Mouse (Mus musculus) 3T3-L1 (cell line): ENCODE results near the gene Gm266.

ENCODE experiments used
- DNase-seq: peaks from one replicate; pipeline ENCODE4 v3.0.0-alpha.2; 2015; ENCODE audit warnings: low read depth, low spot score

The Gm266 gene

DNA sequence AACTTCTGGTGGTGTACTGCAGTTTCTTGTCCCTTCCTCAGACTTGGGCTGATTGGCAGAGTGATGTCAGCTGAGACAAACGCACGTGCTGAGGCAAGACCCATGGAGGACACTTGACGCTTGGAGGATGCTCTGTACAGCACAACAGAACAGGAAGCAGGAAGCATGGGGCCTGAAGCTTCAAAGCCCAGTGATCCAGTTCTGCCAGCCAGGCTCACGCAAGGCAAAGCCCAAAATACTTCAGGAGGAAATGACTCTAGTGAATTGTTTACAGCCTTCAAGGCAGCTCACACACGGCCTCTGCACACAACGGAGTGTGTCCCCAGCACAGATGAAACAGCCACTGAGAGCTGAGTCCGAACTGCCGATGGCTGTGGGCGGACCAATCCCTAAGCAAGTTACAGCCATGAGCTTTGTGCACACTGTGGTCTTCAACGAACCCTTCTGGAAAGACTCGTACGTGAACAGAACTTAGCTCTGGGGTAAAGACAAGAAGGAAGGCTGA, 17.5 kb upstream of the Gm266 start:
- no peak for DNase-seq

DNA sequence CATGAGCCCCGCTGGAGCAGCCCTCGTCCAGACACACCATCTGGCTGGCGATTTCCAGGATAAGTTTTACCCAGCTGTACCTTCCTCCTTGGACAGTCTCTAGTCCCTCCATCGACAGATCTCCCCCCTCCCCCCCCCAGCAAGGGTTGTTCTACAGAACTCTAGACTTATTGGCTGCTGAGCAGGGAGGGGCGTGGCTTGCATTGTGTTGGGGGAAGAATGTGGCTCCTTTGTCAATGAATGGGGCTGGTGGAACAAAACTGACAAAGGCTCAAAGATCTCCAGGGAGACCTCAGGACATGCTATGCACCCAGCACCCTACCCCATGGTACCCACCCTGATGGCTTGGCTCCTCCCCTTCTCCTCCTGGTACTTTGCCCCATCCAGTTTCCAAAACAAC, 15.1 kb upstream of the Gm266 start:
- no peak for DNase-seq

DNA sequence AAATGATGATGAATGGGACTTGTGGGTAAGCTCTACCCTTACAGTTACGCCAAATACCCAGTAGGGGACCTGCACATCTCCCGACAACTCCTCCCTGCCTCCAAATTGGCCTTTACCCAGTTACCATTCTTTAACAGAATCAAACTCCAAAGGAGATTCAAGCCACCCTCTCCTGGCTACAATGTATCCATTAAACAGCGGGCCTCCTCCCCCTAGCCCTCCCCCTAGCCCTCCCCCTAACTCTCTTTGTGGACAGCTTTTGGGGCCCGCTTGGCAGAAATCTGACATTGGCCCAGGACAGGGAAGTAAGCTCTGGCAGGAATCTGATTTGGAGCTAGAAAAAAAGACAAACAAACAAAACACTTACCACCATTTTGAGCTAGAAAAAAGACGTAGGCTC, 14.0 kb upstream of the Gm266 start:
- DNase-seq: no peak

DNA sequence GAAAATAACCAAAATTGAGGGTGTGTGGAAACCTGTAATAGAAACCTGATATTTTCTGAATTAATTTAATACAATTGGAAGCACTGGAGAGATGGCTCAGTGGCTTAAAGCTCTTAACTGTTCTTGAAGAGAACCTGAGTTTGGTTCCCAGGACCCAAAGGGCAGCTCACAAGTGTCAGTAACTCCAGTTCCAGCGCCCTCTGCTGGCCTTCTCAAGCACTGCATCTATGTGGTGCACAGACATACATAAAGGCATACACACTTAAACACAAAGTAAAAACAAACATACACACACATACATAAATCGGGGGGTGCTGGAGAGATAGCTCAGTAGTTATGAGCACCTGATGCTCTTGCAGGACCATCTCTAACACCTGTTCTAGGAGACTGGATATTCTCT, 11.5 kb upstream of the Gm266 start:
- DNase-seq: peak; percentile 27

DNA sequence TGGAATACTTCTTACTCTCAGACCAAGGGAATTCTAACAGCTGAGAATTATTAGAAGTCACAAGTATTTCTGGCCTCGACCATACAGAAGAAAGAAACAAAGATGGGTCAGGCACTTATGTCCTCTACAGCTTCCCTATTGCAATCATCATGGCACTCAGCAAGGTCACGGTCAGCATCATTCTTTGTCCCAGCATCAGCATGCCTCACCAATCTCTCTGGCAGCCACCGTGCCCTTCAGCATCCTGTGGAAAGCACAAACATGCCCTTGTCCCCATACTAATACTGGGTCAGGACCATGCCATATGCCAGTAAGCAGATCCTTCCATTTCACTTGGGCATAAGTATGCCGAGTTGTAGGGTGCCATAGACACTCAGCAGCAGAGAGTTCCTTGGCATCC, 9.3 kb upstream of the Gm266 start:
- no peak for DNase-seq

DNA sequence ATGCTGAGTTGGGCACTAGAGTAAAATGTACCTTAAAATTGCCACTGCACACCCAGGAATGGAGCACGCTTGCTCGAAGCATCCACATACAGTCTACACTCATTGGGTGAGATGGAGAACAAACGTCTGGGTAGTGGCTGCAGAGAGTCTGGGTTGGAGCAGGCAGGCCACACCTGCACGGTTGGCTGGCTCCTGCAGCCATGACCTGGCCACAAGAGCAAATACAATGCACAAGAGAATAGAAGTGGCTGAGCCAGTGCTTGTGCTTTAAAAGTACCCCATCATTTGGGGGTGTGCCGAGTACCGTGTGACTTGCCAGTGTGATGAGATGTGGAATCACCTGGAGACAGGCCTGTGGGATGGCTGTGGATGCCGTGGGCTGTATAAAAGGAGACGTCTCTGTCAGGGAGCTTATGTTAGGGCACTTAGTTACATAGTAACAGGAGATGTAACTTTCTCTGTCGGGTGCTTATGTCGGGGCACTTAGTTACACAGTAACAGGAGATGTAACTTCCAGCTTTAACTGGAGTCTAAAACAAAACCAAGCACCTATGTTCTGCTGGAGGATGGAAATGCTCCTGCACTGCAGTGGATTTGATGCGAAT, 3.7 kb upstream of the Gm266 start:
- DNase-seq: no peak

DNA sequence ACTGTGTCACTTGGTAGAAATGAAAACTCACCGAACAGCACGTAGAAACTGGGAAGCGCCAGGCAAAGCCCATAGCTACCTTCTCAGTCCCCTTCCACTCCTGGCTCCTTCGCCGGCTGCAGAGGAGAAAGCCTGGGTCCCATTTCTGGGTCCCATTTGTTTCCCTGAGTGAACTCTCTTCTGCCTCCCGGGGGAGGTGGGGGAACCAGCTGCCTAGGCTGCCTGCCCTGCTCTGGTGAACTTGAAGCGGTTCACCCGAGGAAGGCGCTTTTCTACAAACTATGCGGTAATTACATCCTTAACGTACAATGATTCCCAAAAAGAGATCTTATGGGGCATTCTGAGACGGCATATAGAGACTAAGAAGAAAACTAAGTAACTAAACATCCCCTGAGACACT, 832 bp upstream of the Gm266 start:
- no peak for DNase-seq

DNA sequence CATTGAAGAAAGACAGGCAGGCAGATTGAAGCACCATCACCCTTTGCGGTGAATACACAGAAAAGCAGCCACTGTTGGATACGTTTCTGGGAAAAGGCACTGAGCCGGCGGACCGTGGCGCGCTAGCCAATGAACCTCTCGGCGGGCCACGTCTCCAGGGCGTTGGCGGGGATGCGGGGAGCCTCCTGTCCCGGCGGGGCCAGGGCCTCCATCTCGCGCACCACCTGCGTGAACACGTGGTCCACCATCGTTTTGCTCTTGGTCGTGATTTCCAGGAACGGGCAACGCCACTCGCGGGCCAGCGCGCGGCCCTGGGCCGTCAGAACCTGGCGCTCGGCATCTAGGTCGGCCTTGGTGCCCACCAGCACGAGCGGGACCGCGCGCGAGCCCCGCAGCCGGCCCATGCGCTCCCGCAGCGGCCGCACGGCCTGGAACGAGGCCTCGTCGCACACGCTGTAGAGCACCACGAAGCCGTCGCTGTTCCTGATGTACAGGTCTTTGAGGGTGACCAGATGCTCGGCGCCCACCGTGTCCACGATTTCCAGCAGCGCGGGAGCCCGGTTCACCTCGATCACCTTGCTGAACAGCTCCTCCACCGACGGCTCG, 474 bp downstream of the Gm266 start:
- DNase-seq: no peak

DNA sequence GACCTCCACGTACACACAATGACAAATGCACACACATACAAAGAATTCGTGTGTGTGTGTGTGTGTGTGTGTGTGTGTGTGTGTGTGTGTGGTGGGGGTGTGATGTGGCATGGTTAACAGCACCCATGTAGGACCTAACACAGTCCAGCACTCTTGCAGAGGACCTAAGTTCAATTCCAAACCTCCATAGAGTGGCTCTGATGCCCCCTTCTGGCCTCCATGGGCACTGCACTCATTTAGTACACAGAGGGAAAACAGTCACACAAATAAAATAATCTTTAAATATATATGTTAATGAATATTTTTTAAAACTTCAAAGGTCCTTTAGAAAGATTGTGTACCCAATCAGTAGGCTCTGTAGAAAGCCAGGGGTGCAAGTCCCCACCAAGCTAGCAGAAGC, 5.7 kb downstream of the Gm266 start:
- peak; percentile 76 for DNase-seq

DNA sequence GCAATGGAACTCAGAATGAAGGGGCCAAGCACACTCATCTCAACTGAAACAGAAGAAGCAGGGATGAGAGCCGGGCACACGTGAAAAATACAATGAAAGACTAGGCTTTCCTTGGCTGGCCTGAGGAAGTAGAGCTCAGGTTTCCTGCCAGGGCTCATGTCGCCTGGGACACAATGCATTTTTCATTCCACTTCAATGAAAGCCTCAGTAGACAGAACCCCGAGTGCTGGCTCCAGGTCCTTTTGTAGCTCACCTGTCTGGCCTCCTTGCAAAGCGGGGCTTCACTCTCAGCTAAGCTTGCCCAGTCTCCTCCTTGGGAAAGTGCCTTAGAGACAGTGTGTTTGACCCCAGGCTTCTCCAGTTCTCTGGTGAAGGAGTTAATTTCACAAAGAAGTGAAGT, 6.7 kb downstream of the Gm266 start:
- no peak for DNase-seq

DNA sequence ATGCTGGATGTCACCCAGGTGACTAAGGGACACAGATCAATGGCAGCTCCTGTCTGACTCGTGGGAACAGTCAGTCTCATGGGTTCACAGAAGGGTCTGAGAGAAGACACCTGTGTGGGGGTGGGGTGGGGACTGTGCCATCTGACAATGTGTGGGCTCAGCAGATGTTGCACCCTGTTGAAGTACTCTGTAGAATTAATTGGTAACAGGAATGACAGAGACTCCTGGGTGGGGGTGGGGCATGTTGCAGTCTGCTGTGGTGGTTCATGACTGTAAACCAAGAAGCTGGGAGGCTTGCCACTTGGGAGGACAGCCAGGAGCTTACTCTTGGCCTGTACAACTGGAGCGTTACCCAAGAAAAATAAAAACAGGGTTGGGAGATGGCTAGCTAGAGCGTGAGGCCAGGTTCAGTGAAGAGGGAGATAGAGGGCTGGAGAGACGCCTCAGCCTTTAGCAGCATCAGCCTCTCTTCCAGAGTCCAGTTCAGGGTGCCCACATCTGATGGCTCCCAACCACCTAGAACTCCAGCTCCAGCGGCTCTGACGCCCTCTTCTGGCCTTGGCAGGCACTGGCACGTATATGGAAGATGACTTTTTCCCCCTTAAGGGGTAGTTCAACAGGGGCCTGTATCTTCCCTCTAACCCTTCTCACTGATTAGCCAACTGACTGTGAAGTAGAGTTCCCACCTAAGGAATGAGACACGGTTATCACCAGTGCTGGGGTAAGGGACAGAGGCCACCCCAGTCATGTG, 10.6 kb downstream of the Gm266 start:
- DNase-seq: peak; percentile 97

DNA sequence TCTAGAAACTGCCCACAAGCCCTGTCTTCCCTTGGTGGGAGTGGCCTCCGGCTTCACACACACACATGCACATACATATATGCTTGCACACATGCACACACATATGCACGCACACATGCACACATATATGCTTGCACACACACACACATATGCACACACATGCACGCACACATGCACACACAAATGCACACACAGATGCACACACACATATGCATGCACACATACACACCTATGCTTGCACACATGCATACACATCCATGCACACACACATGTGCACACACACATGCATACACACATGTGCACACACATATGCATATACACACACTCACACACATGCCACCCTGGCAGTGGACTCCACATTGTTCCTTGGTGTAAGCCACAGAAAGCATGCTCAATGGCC, 11.2 kb downstream of the Gm266 start:
- no peak for DNase-seq

DNA sequence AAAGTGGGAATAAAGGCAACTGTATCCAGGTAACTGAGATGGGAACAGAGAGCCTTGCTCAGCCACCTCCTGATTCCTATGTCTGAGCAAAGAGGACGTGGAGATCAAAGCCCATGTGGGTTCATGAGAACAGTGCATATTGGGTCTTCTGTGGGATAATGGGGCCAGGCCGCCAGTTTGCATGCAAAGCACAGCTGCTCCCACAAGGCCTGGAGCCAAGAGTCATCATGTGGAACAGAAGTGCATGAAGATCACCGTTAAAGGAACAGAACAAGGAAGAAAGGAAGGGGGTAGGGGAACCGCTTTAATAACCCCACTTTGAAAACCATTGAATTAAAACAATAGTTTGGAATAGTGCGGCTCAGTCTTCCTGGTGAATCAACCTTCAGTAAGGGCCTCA, 12.7 kb downstream of the Gm266 start:
- DNase-seq: no peak

DNA sequence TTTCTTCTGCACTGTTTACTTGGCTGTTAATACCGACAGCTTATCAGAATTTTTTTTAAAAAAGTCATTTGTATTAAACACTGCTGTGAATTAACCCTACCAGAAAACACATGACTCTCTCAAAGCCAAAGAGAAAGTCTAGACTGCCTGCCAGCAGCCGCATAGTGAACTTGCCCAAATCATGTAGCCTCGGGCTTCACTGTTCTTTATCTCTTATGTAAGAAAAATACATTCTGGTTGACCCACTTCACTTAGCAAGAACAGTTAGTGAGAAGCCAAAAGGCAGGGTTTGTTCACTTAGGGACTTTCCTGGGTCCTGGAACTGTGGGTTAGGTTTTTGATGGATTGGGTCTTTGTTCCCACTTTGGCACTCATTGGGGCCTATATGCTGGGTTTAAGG, 13.9 kb downstream of the Gm266 start:
- peak; percentile 87 for DNase-seq

DNA sequence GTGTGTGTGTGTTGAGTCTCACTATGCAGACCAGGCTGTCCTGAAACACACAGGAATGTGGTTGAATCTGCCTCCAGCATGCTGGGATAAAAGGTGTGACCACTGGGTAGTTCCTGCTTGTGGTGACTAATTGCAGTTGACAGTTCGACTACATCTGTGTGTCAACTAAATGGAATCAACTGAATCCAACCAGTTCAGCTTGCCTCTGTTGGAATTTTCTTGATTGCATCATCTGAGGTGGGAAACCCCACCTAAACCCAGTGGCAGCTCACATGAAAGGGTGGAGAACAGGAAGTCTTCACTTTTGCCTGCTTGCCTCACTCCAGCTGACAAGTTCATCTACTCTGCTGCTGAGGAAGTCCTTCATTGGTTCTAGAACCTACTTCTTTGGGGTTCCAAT, 14.5 kb downstream of the Gm266 start:
- DNase-seq: peak; percentile 87

DNA sequence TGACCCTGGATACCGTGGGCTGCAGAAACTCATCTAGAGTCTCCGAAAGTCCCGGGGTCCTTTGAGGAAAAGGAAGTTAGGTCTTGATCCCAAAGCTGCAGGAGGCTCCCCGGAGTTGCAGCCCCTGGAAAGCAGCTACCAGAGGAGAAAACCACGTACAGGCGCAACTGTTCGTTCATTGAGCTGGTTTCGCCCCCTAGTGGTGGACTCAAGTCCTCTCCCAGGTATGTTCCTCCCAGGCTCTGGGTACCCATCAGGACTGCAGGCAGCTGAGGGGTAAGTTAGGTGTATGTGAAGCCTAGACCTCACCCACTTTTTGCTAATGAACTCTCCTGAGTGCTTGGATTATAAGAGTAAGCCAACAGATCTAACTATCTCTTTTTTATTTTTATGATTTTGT, 16.1 kb downstream of the Gm266 start:
- peak; percentile 82 for DNase-seq

DNA sequence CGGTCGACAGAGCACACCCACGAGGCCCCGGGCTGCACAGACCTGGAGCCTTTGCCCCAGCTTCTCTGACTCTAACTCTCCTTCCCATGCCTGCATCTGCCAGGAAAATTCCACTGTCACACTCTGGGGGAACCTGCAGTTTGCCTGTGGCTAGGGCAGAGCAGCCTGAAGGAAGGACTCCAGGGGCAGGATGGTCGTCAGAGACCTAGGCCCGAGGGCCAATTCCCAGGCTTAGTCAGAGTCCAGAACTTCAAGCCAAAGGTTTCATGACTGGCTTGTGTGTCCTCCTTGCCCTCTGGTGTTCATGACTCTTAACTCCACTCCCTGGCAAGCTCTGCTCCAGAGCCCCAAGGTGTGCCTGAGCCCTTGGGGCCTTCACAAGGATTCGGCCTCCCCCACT, 17.4 kb downstream of the Gm266 start:
- peak; percentile 68 for DNase-seq

DNA sequence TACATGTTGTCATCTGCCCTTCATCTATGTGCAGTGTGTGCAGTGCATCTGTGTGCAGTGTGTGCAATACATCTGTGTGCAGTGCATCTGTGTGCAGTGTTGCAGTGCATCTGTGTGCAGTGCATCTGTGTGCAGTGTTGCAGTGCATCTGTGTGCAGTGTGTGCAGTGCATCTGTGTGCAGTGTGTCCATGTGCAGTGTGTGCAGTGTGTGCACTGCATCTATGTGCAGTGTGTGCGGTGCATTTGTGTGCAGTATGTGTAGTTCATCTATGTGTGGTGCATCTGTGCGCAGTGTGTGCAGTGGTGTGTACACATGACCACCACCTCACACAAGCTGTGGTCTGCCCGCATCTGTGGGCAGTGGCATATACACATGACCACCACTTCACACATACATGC, 19.3 kb downstream of the Gm266 start:
- no peak for DNase-seq

DNA sequence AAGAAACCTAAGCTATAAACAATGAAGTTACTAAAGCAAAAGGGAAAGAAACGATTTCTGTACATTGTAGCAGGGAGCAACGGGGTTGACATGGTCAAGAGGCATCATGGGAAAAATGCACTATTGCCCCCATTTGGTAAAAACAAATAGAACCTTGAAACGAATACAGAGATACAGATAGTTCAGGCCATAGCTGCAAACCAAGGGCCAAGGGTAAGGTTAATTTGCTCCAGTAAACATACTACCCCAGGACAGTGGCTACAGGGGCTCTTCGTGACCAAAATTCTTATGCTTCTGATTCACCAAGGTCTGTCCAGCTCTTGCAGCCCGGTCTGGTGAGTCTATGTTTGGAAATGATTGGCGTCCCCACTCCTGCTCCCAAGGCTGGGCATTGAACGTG, 22.1 kb downstream of the Gm266 start:
- no peak for DNase-seq

DNA sequence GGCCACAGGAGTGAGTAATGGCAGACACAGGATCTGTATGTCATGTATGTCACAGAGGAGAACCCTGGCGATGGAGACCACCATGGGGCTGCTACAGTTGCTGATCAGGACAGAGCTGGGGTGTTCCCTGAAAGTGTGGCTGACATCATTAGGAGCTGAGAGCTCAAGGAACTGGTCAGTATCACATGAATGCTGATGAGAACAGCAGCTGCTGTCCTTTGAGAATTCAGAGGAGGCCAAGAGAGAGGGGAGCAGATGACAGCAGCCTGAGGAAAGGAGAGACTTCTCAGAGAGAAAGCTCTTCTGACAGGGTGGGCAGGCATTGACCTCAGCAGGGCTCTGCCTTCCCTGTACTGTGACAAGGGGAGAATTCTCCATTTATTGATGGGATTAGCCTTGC, 27.9 kb downstream of the Gm266 start:
- DNase-seq: no peak

DNA sequence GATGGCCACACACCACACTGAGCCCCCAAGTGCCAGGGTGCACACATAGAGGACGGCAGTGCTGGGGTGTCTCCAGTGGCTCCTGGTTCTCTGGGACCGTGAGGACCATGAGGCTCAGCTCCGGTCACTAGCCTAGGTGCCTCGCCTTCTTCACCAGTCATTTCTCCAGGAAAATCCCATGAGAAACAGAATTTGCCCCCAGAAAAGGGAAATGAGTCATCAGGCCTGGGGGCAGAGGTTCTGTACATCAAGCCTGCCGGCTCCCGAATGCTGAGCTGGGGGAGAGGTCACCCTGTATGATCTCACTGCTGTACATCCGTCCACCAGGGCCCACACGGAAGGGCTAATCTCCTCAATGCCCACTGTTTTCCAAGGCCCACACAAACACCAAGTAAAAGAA, 29.8 kb downstream of the Gm266 start:
- DNase-seq: peak; percentile 82

DNA sequence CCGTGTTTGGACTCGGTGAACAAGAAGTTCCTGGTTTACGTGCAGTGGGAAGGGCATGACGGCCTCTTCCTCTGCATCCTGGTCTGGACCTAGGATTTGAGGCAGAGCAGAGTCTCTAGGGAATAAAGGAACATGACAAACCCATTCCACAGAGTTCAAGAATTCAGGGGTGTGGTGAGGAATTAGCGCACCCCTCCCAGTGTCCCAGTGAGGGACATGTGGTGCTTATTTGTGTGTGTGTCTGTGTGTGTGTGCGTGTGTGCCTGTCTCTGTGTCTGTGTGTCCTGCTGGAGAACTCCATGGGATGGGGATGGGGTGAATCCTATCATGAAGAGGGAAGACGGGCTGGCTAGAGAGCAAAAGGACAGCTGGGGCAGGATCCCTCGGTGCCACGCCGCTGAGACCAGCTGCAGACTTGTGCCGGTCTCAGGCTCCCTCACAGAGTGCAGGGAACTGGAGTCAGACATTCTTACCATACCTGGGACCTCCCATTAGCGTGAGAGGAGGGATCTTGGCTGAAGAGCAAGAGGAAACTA, 30.2 kb downstream of the Gm266 start:
- DNase-seq: peak; percentile 83
